Mouse (Mus musculus): Measurements from ENCODE around the gene Sftpa1.

The Sftpa1 gene

DNA sequence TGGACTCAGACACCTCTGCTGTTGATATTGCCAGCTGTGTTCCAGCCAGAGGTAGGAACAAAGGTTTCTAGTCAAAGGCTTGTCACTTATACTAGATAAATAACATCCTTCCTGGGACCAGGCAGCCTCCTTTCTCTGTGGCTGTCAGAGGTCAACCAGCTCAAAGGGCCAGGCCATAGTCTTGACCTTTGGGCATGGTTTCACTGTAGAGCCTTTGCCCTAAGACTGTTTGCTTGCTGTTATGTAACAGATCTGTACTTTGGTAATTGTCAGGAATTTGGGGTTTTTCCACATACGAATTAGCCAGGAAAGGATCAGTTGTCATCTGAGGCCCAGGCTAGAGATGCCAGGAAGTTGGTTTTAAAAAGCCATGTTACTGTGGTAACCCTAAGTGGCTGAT is 29.2 kb downstream of the Sftpa1 start:
- no peak for DNase-seq (ENCODE audit: low spot score)

DNA sequence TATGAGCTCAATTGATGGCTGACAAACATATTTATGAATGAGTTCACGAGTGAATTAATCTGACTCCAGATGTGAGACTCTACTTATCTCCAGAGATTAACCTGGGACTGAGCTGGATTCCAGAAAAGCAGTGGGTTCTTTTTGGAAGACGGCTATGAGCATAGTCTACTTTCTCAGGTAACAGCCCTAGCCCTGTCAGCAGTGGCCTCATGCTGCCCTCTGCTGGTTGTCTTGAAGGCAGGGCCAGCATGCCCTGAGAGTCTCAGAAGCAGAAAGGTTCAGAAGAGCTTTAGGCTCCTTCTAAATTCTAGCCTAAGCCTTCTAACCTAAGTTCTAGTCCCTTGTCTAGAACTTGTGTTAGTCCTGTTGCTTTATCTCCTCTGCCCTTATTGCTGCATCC is 31.1 kb downstream of the Sftpa1 start:
- peak; percentile 3 for DNase-seq (ENCODE audit: low spot score)

DNA sequence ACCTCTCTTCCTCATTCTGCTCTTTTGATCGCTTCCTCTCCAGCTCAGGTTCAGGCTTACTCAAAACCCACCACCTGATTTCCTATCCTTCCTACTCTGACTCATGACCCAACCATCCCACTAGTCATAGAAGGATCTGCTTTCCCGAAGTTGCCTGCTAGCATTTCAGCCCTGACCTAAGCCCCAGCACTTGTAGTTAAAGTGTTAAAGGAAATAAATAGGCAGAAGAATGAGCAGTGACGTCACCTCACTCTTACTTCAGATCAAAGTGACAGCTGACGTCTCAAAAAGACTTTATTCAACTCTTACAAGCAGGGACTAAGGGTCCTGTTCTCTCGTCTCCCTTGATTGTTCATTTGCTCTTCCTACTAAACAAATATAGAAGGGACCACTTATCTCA is 35.7 kb downstream of the Sftpa1 start:
- DNase-seq (ENCODE audit: low spot score): no peak

DNA sequence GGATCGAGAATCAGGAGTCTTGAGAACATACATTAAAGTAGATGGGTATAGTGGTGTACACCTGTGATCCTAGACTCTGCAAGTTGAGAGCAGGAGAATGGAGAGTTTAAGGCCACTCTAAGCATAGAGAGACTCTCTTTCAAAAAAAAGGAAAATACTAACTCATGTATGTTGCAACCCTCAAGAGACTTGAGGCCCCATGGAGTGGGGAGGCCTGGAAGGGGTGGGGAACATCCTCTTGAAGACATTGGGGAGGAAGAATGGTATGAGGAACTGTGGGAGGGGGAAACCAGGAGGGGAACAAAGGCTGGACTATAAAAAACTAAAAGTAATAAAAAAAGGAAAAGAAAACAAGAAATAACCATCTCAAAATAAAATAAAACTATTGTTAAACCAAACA is 37.0 kb downstream of the Sftpa1 start:
- no peak for DNase-seq (ENCODE audit: low spot score)

DNA sequence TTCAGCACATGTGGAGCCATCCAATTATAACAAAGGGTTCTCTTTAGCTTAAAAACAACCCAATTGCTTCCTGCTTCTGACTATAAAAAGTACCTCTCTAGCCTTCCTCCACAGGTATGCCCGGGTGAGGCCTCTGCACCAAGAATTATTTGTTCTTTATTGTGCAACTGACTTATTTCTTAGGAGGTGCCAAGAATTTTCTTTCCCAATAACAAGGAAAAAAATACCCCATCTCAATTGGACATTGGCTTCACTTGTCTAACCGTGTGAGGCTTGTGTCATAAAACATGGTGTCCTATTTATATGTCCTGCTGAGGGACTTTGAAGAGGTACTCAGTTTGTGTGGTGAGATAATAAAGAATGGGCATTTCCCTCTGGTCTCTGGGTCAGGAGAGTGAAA is 38.9 kb downstream of the Sftpa1 start:
- DNase-seq (ENCODE audit: low spot score): no peak

DNA sequence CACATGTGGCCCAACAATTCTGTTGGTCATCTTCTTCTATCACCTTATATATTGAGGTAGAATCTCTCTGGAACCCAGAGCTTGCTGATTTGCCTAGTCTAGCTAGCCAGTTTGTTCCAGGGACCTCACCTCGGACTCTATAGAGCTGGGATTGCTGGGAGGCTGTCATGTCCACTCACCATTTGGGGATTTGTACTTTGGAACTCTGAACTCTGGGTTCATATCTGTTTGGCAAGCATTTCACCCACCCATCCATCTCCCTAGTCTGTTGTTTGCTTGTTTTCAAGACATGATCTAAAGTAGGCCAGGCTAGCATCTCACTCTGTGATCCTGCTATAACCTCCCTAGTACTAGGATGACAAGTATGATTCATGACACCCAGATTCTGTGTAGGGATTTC is 43.2 kb downstream of the Sftpa1 start:
- no peak for DNase-seq (ENCODE audit: low spot score)

DNA sequence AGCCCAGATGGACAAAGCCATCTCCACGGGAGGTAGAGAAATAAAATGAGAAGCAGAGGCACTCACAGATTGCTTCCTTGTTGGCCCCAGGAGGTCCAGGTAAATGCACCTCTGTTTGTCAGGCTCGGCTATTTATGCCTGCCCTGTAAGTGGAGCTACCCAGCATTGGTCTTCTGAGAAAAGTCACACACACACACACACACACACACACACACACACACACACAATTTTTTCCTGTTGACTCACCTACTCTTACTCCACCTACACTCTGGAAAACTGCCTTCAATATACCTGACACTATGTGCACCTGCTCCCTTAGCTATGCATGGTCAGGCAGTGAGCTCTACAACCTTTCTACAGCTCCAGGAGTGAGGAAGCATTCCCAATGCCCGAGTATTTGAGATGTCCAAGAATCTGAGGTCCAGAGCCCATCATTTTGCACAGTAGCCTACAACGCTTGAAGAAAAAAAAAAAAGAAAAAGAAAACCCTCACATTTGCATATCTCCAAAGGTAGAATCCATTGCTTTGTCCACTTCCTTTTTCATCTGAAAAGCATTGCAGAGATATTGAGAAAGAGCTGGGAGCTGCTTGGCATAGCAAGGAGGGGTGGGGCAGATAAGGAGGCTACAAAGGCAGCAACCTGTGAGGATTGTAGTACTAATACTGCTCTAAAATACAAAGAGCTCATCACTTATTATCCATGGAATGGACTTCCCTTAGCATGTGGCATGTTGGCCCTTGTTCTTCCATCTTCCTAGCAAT is 53.7 kb downstream of the Sftpa1 start, which contains the start of gene Sftpd:
Gene Sftpd, minus strand, starts transcription at position 91 of the 763 bp plus-strand sequence.
- no peak for DNase-seq (ENCODE audit: low spot score)
